Comparison of ENCODE assay signal across 9 mouse cellular contexts in the genomic region with DNA sequence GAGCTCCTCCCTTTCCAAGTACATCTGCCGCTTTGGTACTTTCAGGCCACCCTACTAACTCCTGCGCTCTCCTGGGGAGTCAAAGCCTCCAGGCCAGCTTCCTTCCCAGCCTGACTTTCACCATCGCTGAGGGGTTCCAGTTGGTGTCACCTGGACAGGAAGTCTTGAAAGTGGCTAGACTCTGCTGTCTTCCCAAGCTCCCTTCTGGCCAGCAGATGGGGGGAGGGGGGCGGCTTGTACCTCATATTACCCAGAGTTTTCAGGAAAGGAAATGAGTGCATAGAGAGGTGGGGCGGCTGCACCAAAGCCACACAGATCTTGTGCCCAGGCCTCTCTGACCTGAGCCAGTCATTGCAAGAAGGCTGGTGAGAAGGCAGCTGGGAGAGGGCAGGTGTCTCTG. TPM values are rescaled to one million over a fixed set of nuclear protein-coding genes. Genes with fewer than 3 reads are reported as not detected.
DNase-seq lines count a peak whose midpoint lies in the region; ATAC-seq and TF ChIP-seq lines count a peak whose summit lies in the region.
"Had no signal": no experiment of that assay in that cellular context is flagged by ENCODE, and none has a peak within 500 bp of the region (broad histone marks: within the 10 kb centered on the region; RNA-seq: fewer than 3 reads in every experiment).

No protein-coding gene starts in this region.

- no peaks in the 10 kb centered on the region for H3K9me3 ChIP-seq in megakaryocyte, embryonic 14.5 days
- H3K9me3 ChIP-seq in forebrain, postnatal 0 days (ENCODE audit: low read length) = no peaks in the 10 kb centered on the region
- no peaks in the 10 kb centered on the region for H3K9me3 ChIP-seq in limb, embryonic 15.5 days
- no peaks in the 10 kb centered on the region for H3K9me3 ChIP-seq in stomach, embryonic 15.5 days

- H3K4me2 ChIP-seq in forebrain, postnatal 0 days (ENCODE audit: low read depth) = peak overlapping the region; percentile 95
- H3K4me2 ChIP-seq in limb, embryonic 15.5 days = peak overlapping the region; percentile 45
- H3K4me2 ChIP-seq in stomach, embryonic 15.5 days = peak overlapping the region; percentile 49

- H3K4me3 ChIP-seq in megakaryocyte, embryonic 14.5 days (replicated peaks) = peak overlapping the region; percentile 89
- peak overlapping the region; percentile 57 for H3K4me3 ChIP-seq in forebrain, postnatal 0 days (ENCODE audit: low read depth, low read length)
- H3K4me3 ChIP-seq in limb, embryonic 15.5 days = peak overlapping the region; percentile 17
- H3K4me3 ChIP-seq in stomach, embryonic 15.5 days (replicated peaks) = 0 out of 2 replicates have a peak overlapping the region, but pooled peaks have one; percentile 15

- H3K27ac ChIP-seq in forebrain, postnatal 0 days (ENCODE audit: low read depth, low read length) = no peak overlapping the region
- H3K27ac ChIP-seq in limb, embryonic 15.5 days = no peak overlapping the region
- H3K27ac ChIP-seq in stomach, embryonic 15.5 days = no peak overlapping the region

- DNase-seq in forebrain, postnatal 0 days = no peak
- DNase-seq in ovary, postnatal 10 days (ENCODE audit: low spot score) = no peak
- no peak for DNase-seq in T-cell, adult 2 months (ENCODE audit: low spot score)
- DNase-seq in layer of hippocampus, adult 9-10 months (ENCODE audit: low spot score) = no peak
- DNase-seq: cerebellum, adult 8-10 months had no signal

- 19% methylated on average over 5 of the region's 5 CpGs for WGBS in forebrain, postnatal 0 days
- WGBS in limb, embryonic 15.5 days = 16% methylated on average over 5 of the region's 5 CpGs
- WGBS in stomach, embryonic 15.5 days = 29% methylated on average over 5 of the region's 5 CpGs

- H3K9ac ChIP-seq in forebrain, postnatal 0 days = peak overlapping the region; percentile 51
- no peak overlapping the region for H3K9ac ChIP-seq in limb, embryonic 15.5 days
- H3K9ac ChIP-seq in stomach, embryonic 15.5 days = no peak overlapping the region

- H3K27me3 ChIP-seq in megakaryocyte, embryonic 14.5 days (replicated peaks) = peaks cover 55% of the 10 kb centered on the region
- H3K27me3 ChIP-seq in forebrain, postnatal 0 days (ENCODE audit: insufficient read depth, low read length) = 0 out of 2 replicates have a peak, but pooled peaks cover 3% of the 10 kb centered on the region
- H3K27me3 ChIP-seq in limb, embryonic 15.5 days = peaks cover 48% of the 10 kb centered on the region
- H3K27me3 ChIP-seq in stomach, embryonic 15.5 days (replicated peaks) = peaks cover 33% of the 10 kb centered on the region

- no peak for TF ChIP-seq CTCF in forebrain, postnatal 0 days (IDR thresholded peaks at IDR 0.05; ENCODE audit: low read depth)

- peaks cover 64% of the 10 kb centered on the region for H3K36me3 ChIP-seq in megakaryocyte, embryonic 14.5 days (replicated peaks; ENCODE audit: low read length)
- H3K36me3 ChIP-seq in forebrain, postnatal 0 days (ENCODE audit: insufficient read depth) = no peaks in the 10 kb centered on the region
- H3K36me3 ChIP-seq in limb, embryonic 15.5 days = peaks cover 8% of the 10 kb centered on the region
- H3K36me3 ChIP-seq in stomach, embryonic 15.5 days = no peaks in the 10 kb centered on the region

- peaks cover 84% of the 10 kb centered on the region for H3K4me1 ChIP-seq in megakaryocyte, embryonic 14.5 days
- H3K4me1 ChIP-seq in forebrain, postnatal 0 days (ENCODE audit: insufficient read depth) = peaks cover 21% of the 10 kb centered on the region; the same call in 1 of the 2 replicates
- H3K4me1 ChIP-seq in limb, embryonic 15.5 days = peaks cover 33% of the 10 kb centered on the region
- H3K4me1 ChIP-seq in stomach, embryonic 15.5 days = peaks cover 32% of the 10 kb centered on the region

- ATAC-seq in megakaryocyte, adult 5-6 weeks (ENCODE audit: poor library complexity, severe bottlenecking) = no peak
- no peak for ATAC-seq in forebrain, postnatal 0 days
- ATAC-seq in limb, embryonic 15.5 days (ENCODE audit: insufficient number of reproducible peaks, low FRiP score, low TSS enrichment, low read depth) = no peak
- no peak for ATAC-seq in stomach, embryonic 15.5 days (ENCODE audit: insufficient read depth, low FRiP score, low read depth)

RNA-seq across cellular contexts. Expression of a gene that starts 2.0 kb away (rescaled TPM):
- polyA plus RNA-seq in megakaryocyte, embryonic 14.5 days (2012; ENCODE audit: insufficient read depth, low replicate concordance) = 1.4 and 1.7 TPM in 2 replicates
- 0.13 and 0.25 TPM in 2 replicates for total RNA-seq in megakaryocyte, adult 5-6 weeks (2015)
- 0.12 and 0.59 TPM in 2 replicates for total RNA-seq in megakaryocyte, adult 5-6 weeks (2017)
- 2.3 and 4.0 TPM in 2 replicates for total RNA-seq in forebrain, postnatal 0 days (2014; rRNA removed)
- 2.6 and 4.2 TPM in 2 replicates for polyA plus RNA-seq in forebrain, postnatal 0 days (2015; fragmentation: Nextera tagmentation; extraction: Ambion mirVana)
- polyA plus RNA-seq in limb, embryonic 15.5 days (2015; fragmentation: Nextera tagmentation; extraction: Ambion mirVana) = 1.4 and 1.9 TPM in 2 replicates
- 1.7 and 1.9 TPM in 2 replicates for polyA plus RNA-seq in stomach, embryonic 15.5 days (2015; fragmentation: Nextera tagmentation; extraction: Ambion mirVana)

RNA-seq across cellular contexts. Expression of a gene that starts 2.0 kb away (rescaled TPM):
- polyA plus RNA-seq in megakaryocyte, embryonic 14.5 days (2012; ENCODE audit: insufficient read depth, low replicate concordance) = 11.4 and 15.9 TPM in 2 replicates
- total RNA-seq in megakaryocyte, adult 5-6 weeks (2015) = 1.5 and 2.4 TPM in 2 replicates
- total RNA-seq in megakaryocyte, adult 5-6 weeks (2017) = 1.2 and 1.3 TPM in 2 replicates
- total RNA-seq in forebrain, postnatal 0 days (2014; rRNA removed) = 17.8 and 18.2 TPM in 2 replicates
- polyA plus RNA-seq in forebrain, postnatal 0 days (2015; fragmentation: Nextera tagmentation; extraction: Ambion mirVana) = 10.8 and 13.8 TPM in 2 replicates
- polyA plus RNA-seq in limb, embryonic 15.5 days (2015; fragmentation: Nextera tagmentation; extraction: Ambion mirVana) = 0.27 and 0.40 TPM in 2 replicates
- 0.85 and 0.88 TPM in 2 replicates for polyA plus RNA-seq in stomach, embryonic 15.5 days (2015; fragmentation: Nextera tagmentation; extraction: Ambion mirVana)

RNA-seq across cellular contexts. Expression of a gene that starts 36.1 kb away (rescaled TPM):
- 14.0 and 53.0 TPM in 2 replicates for polyA plus RNA-seq in megakaryocyte, embryonic 14.5 days (2012; ENCODE audit: insufficient read depth, low replicate concordance)
- total RNA-seq in megakaryocyte, adult 5-6 weeks (2015) = 89.1 and 105 TPM in 2 replicates
- total RNA-seq in megakaryocyte, adult 5-6 weeks (2017) = 165 and 173 TPM in 2 replicates
- 186 and 209 TPM in 2 replicates for total RNA-seq in forebrain, postnatal 0 days (2014; rRNA removed)
- 209 and 217 TPM in 2 replicates for polyA plus RNA-seq in forebrain, postnatal 0 days (2015; fragmentation: Nextera tagmentation; extraction: Ambion mirVana)
- 155 and 164 TPM in 2 replicates for polyA plus RNA-seq in limb, embryonic 15.5 days (2015; fragmentation: Nextera tagmentation; extraction: Ambion mirVana)
- polyA plus RNA-seq in stomach, embryonic 15.5 days (2015; fragmentation: Nextera tagmentation; extraction: Ambion mirVana) = 129 and 131 TPM in 2 replicates

RNA-seq across cellular contexts. Expression of a gene that starts 52.3 kb away (rescaled TPM):
- 151 and 161 TPM in 2 replicates for polyA plus RNA-seq in megakaryocyte, embryonic 14.5 days (2012; ENCODE audit: insufficient read depth, low replicate concordance)
- total RNA-seq in megakaryocyte, adult 5-6 weeks (2015) = 137 and 143 TPM in 2 replicates
- total RNA-seq in megakaryocyte, adult 5-6 weeks (2017) = 100 and 102 TPM in 2 replicates
- total RNA-seq in forebrain, postnatal 0 days (2014; rRNA removed) = 160 and 184 TPM in 2 replicates
- 181 and 212 TPM in 2 replicates for polyA plus RNA-seq in forebrain, postnatal 0 days (2015; fragmentation: Nextera tagmentation; extraction: Ambion mirVana)
- polyA plus RNA-seq in limb, embryonic 15.5 days (2015; fragmentation: Nextera tagmentation; extraction: Ambion mirVana) = 395 and 402 TPM in 2 replicates
- polyA plus RNA-seq in stomach, embryonic 15.5 days (2015; fragmentation: Nextera tagmentation; extraction: Ambion mirVana) = 396 and 428 TPM in 2 replicates

Comparison
In these comparisons a context has a peak if more than half of its experiments do, and no peak if none do; other contexts are left out.
1. H3K4me3 ChIP-seq: peak in every context shown above with its lines; median percentile 89 in megakaryocyte, embryonic 14.5 days; 57 in forebrain, postnatal 0 days; 17 in limb, embryonic 15.5 days; 15 in stomach, embryonic 15.5 days.
2. H3K4me2 ChIP-seq: peak in every context shown above with its lines; median percentile 95 in forebrain, postnatal 0 days; 49 in stomach, embryonic 15.5 days; 45 in limb, embryonic 15.5 days.